Mouse (Mus musculus) gastrocnemius, adult 2 months (tissue): Measurements from ENCODE around the gene Tmprss9. TPM values are rescaled to one million over a fixed set of nuclear protein-coding genes. Genes with fewer than 3 reads are reported as not detected.

Experiments
- DNase-seq: peaks from one replicate; pipeline ENCODE4 v3.0.0; 2022
- H3K27ac ChIP-seq: fragments of 200-600 bp; 2 replicates; pipeline ENCODE4 v1.8.1; 2022; ENCODE audit warnings: mild to moderate bottlenecking
- H3K4me3 ChIP-seq: fragments of 200-600 bp; 2 replicates; pipeline ENCODE4 v1.8.1; 2022; ENCODE audit warnings: mild to moderate bottlenecking, moderate library complexity
- CTCF ChIP-seq: fragments of 200-600 bp; IDR thresholded peaks from 2 replicates; pipeline ENCODE4 v1.8.1; 2022; ENCODE audit warnings: antibody characterized with exemption, mild to moderate bottlenecking, moderate library complexity
- intact Hi-C: fragments of 180-260 bp; cut with DNase I; formaldehyde crosslinking; loops from one replicate; pipeline ENCODE4 v1.15.1; 2025
- total RNA-seq, 2 experiments: library from RNA; stranded (reverse); gene quantifications; 2 replicates each; pipeline ENCODE4 v1.2.3; 2021

Tmprss9 gene
- total RNA-seq, 2 experiments from 2014 or later = 0.08 TPM; not detected in 1

DNA sequence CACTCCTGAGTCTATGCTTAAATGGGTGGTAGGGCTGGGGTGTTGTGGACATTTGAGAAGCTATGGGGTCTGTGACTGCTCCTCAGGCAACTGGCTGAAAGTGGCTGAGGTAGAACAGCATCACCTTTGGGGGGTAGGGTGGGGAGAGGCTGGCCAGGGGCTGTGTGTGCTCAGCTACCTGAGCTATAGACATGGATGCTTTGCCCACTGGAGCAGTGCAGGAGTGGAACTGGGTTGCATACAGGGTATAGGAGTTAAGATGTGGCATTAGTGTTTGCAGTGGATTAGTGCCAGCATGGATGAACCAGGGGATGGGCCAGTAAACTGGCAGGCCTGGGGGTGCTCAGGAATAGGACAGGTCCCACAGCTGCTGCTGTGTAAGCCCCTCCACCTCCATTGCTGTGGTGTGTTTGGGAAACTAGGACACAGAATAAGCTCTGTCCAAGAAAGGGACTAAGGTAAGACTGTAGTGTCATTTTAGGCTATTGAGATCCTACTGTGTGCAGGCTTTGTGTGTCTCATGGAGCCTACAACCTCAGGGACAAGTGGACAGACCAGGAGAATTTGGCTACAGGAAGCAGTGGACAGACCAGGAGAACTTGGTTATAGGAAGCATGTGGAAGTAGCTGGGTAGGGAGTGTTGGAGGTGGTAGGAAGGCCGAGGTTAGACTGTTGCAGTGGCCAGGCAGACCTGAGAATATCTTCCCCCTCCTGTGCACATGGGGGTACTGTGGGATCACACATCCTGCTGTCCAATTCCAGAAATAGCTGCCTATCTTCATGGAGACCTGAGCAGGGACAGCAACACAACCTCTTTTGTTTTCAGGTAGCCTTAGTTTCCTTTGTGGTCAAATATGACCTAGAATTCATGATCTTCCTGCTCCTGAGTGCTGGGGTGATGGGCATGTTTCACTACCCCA, 42.0 kb upstream of the Tmprss9 start:
- Histone ChIP-seq H3K4me3 (peak overlapping the region; percentile 18; the same call in 1 of the 2 replicates), H3K27ac (0 out of 2 replicates have a peak overlapping the region, but pooled peaks have one; percentile 8)
- peak; percentile 22 for DNase-seq
- intact Hi-C loops = loop anchor here (10.0 kb wide), 1 partner anchor 165 kb away; no protein-coding TSS in a partner anchor
- no peak; the same call in 1 of the 2 replicates for TF ChIP-seq CTCF

DNA sequence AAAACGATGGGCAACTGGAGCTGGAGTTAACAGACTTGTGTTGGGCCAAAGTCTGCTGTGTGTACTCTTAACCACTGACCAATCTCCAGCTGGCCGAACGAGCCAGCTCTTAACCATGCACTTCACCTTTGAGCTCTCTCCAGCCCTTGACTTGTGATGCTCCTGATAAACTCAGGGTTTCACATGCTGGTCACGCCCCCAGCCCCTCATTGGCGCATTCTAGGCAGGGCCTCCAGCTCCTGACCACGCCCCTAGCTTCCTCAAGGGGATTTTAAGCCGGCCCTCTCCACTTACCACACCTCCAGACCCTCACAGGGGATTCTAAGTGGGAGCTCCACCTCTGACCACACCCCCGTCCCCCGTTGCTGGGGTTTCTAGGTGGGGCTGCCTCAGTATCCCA, 40.5 kb upstream of the Tmprss9 start:
- Histone ChIP-seq H3K27ac (peak overlapping the region; percentile 46; the same call in 1 of the 2 replicates), H3K4me3 (no peak overlapping the region)
- intact Hi-C loops = no loop called here
- TF ChIP-seq CTCF = no peak
- peak; percentile 68 for DNase-seq

DNA sequence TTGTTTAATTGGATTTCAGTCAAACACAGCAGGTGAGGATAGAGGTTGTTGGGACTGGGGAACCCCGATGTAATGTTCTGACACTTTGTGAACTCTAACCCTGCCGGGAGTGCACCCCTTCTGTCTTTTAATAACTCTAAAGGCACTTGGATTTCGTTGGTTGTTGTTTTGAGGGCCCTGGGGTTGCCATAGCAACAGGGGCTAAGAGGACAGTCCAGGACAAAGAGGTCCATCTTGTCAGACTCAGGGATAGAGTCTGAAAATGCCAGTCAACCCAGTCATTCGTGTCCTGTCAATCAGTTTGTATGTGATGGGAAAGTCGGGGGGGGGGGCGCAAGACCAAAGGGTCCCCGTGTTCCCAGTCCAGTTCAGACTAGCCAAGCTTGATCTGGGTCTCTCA, 38.8 kb upstream of the Tmprss9 start:
- H3K27ac ChIP-seq = no peak overlapping the region
- intact Hi-C loops = no loop called here
- no peak overlapping the region for H3K4me3 ChIP-seq
- TF ChIP-seq CTCF = no peak
- DNase-seq = no peak

DNA sequence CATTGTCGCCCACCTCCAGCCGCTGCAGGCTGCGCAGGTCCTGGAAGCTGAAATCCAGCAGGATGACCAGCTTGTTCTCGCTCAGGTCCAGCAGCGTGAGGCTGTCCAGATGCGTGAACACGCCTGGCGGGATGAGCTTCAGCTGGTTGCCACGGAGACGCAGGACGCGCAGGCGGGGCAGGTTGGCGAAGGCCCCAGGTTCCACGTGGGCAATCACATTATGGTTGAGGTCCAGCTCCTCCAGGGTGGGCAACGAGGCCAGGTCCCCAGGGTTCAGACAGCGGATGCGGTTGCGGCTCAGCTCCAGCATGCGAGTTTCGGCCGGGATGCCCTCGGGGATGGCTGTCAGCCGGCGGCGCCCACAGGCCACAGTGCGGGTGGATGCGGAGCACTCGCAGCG, 36.0 kb upstream of the Tmprss9 start:
- no peak for TF ChIP-seq CTCF
- peak; percentile 21 for DNase-seq
- H3K27ac ChIP-seq = no peak overlapping the region
- H3K4me3 ChIP-seq = no peak overlapping the region
- intact Hi-C loops = no loop called here

DNA sequence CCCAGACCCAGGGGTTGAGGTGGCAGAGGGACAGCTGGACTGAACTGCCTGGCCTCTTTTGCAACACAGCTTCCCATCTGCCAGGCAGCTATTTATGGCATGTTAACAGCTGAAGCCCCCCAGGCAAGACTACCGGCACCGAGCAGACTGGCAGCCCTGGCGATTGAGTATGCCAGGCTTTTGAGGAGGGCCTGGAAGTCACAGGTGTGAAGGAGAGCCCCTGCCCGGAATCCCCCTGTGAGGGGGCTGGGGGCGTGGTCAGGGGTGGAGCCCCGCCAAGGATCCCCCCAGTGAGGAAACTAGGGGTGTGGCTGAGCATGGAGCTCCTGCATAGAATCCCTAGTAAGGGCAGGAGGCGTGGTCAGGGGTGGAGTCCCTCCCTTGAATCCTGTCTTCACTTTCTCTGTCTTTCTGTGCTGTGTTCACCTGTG, 34.7 kb upstream of the Tmprss9 start:
- no peak overlapping the region; the same call in 1 of the 2 replicates for H3K4me3 ChIP-seq
- peak; percentile 78 for DNase-seq
- peak overlapping the region; percentile 86 for H3K27ac ChIP-seq
- no peak for TF ChIP-seq CTCF
- intact Hi-C loops = no loop called here

DNA sequence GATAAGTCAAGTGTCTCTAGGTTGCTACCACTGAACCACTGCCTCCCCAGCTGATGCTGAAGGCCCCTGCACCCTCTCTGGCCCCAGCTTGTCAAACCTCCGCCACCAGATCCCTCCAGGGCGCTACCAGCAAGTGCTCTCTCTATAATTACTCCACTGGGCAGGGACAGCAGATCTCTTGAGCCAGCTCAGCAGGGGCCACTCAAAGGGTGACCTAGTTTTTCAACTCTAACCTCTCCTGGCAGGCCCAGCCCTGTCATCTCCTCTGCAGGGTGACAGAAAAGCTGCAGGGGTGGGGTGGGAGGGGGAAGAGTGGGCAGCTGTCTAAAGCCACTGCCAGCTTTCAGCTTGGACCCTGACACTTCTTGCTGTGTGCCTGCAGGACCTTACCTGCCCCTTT, 33.8 kb upstream of the Tmprss9 start:
- peak overlapping the region; percentile 86 for H3K27ac ChIP-seq

DNA sequence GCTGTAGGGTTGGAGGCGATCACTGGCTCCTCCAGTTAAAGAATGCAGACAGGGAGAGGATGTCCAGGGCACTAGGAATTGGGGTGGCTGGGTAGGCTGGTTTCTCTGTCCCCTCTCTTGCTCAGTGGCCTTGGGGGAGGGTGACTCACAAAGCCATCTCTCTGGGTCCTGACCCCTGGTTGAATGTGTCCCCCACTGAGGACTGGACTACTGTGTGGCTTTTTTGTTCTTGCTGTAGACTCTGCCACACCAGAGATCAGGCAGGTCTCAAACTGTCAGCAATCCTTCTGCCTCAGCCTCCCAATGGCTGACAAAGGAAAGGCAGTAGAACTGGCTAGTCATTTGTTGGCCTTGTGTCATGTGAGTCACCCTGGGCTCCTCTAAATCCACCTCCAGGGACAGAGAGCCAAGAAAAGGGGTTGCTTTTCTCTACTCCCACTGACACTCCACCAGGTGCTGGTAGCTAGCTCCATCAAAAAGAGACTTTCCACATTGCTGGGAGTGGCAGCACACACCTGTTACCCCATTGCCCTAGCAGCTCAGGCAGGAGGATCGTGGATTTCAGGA, 33.2 kb upstream of the Tmprss9 start:
- no peak for DNase-seq
- Histone ChIP-seq H3K4me3 (no peak overlapping the region), H3K27ac (peak overlapping the region; percentile 86)
- no peak for TF ChIP-seq CTCF
- intact Hi-C loops = no loop called here

More for the DNA sequence above, 33.8 kb upstream of the Tmprss9 start:
- H3K4me3 ChIP-seq = no peak overlapping the region
- intact Hi-C loops = no loop called here
- DNase-seq = peak; percentile 87
- TF ChIP-seq CTCF = no peak

DNA sequence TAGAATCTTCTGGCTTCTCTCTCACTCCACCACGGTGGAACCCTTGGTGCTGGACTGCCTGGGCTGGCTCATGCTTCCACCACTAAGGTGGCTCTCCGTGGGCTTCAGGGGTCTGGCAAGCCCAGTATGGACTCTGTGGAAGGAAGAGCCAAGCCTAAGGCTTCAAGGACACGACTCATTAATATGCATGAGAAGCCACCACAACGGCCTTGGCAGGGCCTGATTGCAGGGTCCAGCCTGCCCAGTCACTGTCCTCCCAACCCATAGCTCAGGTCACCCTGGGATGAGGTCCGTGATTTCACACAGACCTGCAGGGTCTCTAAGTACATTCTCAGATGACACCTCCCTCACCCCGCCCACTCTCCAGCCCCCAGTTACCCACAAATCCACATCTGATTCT, 31.8 kb upstream of the Tmprss9 start:
- DNase-seq = no peak
- no peak for TF ChIP-seq CTCF
- no peak overlapping the region; the same call in 1 of the 2 replicates for H3K27ac ChIP-seq
- no peak overlapping the region for H3K4me3 ChIP-seq
- intact Hi-C loops = no loop called here

DNA sequence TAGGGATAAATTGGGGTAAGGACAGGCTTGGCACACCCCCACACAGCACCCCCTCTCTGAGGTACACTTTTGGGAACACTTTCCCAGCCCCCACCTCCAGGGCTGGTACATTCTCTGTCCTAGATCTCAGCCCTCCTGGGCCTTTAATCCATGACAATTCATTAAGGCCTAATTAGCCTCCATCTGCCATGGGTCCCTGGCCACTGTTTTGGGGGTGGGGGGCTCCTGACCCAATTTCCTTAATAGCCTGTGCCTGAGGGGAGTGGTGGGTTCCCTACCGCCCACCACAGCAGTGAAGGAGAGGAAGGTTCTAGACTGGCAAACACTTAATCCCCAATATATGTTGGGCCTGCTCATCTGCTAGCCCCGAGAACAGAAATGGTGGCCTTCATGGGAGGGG, 30.0 kb upstream of the Tmprss9 start:
- Histone ChIP-seq H3K27ac (no peak overlapping the region), H3K4me3 (no peak overlapping the region)
- no peak for TF ChIP-seq CTCF
- intact Hi-C loops = no loop called here
- no peak for DNase-seq

DNA sequence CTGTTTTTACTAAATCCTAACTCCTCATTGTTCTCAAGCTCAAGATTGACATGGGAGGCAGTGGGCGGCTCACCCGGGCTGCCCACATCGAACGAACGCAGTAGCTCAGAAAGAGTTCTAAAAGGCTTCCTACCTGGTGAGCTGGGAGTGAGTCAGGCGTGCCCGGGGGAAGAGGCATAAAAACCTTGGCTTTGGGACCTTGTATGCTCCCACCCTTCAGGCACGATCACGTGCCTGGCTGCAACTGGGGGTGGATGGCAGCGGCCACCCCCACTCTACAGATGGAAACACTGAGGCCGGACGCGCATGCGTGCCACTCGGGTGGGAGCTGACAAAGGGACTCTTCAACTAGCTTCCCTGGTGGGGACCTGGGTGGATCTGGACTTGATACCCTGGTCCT, 29.3 kb upstream of the Tmprss9 start:
- no peak for DNase-seq
- intact Hi-C loops = no loop called here

DNA sequence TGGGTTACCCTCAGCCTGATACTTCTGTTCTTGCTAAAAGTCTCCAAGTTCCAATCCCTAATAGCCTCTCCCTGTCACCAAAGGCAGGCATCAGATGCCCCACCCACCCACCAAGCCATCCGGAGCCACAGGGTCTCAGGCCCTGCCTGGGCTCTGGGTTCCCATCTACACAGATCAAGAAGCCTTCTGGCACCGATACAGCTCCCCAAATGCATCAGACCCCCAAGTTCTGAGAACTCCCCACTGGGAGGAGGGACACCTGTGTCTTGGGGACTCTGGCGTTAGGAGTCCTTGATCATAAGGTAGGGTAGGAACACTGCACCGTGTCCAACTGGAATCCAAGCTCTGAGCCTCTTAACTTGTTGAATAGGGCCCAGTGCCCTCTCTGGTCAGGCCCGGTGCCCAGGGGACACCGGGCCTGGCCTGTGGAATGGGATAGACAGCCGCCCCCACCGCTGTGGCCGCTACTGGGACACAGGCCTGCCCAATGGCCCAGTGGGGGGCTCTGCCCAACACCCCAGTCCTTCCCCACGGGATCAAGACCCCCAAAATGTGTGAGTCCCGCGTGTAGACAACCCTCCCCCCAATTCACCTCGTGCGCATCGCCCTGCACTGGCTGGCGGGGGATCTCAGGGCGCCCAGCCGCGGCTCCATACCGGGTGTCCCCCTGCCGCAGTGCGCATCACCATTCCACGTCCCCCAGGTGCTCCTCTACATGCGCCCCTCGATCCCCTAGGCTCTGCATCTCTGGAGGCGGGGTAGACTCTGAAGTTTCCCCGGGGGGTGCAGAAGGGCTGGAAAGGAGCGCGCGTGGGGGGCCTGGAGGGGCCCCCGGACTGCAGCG, 28.3 kb upstream of the Tmprss9 start:
- intact Hi-C loops = no loop called here
- TF ChIP-seq CTCF = no peak
- no peak for DNase-seq
- H3K4me3 ChIP-seq = peak overlapping the region; percentile 78
- H3K27ac ChIP-seq = peak overlapping the region; percentile 79

More for the DNA sequence above, 29.3 kb upstream of the Tmprss9 start:
- Histone ChIP-seq H3K27ac (no peak overlapping the region), H3K4me3 (no peak overlapping the region)
- no peak for TF ChIP-seq CTCF

DNA sequence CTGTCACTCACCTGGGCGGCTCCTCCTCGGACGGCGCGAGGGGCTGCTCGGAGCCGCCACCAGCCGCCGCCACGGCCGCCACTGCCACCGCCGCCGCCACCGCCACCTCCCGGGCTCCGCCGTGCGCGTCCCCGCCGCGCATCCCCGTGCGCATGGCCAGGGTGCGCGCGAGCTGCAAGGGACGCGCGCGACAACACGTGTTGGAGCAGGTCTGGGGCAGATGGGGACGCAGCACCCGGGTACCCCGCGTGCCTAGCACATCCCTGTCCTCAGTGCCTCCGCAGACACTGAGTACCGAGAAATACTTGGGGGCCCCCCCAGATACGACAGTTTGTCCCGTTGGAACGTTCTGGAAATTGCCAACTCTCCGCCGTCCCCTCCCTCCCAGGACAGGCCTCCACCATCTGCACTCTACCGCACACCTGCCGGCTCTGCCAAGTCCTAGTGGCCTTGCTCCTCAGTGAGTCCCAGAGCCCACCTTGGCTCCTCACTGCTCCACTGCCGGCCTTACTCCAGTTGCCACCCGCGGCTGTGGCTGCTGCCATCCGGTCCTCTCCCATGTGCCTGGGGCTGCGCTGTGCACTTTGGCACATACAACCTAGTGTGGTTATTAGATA, 27.6 kb upstream of the Tmprss9 start, which contains the start of gene Lingo3:
Gene Lingo3, minus strand, starts transcription at position 109 of the 617 bp plus-strand sequence.
- Histone ChIP-seq H3K4me3 (peak within 1 kb of the TSS; percentile 78), H3K27ac (peak within 1 kb of the TSS; percentile 79)
- TF ChIP-seq CTCF = no peak
- peak; percentile 81 for DNase-seq
- intact Hi-C loops = no loop called here
